Mouse (Mus musculus) midbrain, embryonic 11.5 days (tissue): ENCODE results near the gene Akt2. TPM values are rescaled to one million over a fixed set of nuclear protein-coding genes. Genes with fewer than 3 reads are reported as not detected.
A peak's percentile ranks its signal among the peaks of the same experiment; 100 is the strongest.

Experiments used
- ATAC-seq: fragments of 200-750 bp; cut with Nextera tagmentation; 2 replicates; pipeline ENCODE4 v1.8.0; 2017; ENCODE audit warnings: moderate TSS enrichment, moderate library complexity; ENCODE audit not compliant: low FRiP score
- DNase-seq: peaks from one replicate; pipeline ENCODE4 v3.0.0; 2015; ENCODE audit warnings: low spot score; ENCODE audit errors: missing footprints
- H3K27ac ChIP-seq: fragments of 300-500 bp; sonication (generic); 2 replicates; pipeline ENCODE4 v1.5.1; 2014; ENCODE audit warnings: low read depth, low read length
- H3K27me3 ChIP-seq: fragments of 300-500 bp; sonication (generic); 2 replicates; pipeline ENCODE4 v1.6.1; 2014; ENCODE audit warnings: mild to moderate bottlenecking, low read length, moderate library complexity, mixed read lengths; ENCODE audit not compliant: control insufficient read depth, insufficient read depth
- H3K36me3 ChIP-seq: fragments of 300-500 bp; sonication (generic); 2 replicates; pipeline ENCODE4 v1.6.1; 2014; ENCODE audit warnings: mild to moderate bottlenecking, low read length, moderate library complexity, mixed read lengths; ENCODE audit not compliant: control insufficient read depth, insufficient read depth
- H3K4me1 ChIP-seq: fragments of 300-500 bp; sonication (generic); 2 replicates; pipeline ENCODE4 v1.6.1; 2014; ENCODE audit warnings: low read length; ENCODE audit not compliant: control insufficient read depth, insufficient read depth
- H3K4me2 ChIP-seq: fragments of 300-500 bp; sonication (generic); 2 replicates; pipeline ENCODE4 v1.6.1; 2014; ENCODE audit warnings: mild to moderate bottlenecking, moderate library complexity
- H3K4me3 ChIP-seq: fragments of 300-500 bp; sonication (generic); 2 replicates; pipeline ENCODE4 v1.5.1; 2014; ENCODE audit warnings: low read depth, low read length
- H3K9ac ChIP-seq: fragments of 300-500 bp; sonication (generic); 2 replicates; pipeline ENCODE4 v1.6.1; 2014; ENCODE audit warnings: low read length
- H3K9me3 ChIP-seq: fragments of 300-500 bp; sonication (generic); 2 replicates; pipeline ENCODE4 v1.6.1; 2016; ENCODE audit warnings: low read length; ENCODE audit not compliant: control insufficient read depth
- WGBS: fragments of 180-500 bp; shearing (Covaris S2); extraction: QIAGEN DNeasy Blood & Tissue Kit; methylation state at CpG from one replicate; pipeline ENCODE4 v1.1.7; 2014; 5-methylcytosine and 5-hydroxymethylcytosine counted together
- polyA plus RNA-seq: library from polyadenylated mRNA; unstranded; fragments of >200 nt; fragmentation: Nextera tagmentation; extraction: Ambion mirVana; gene quantifications from 2 replicates; pipeline ENCODE4 v1.2.1, GENCODE M21; 2014

Akt2 gene
- polyA plus RNA-seq, 1 experiment from 2014 or later, result 69.0 TPM

GRCm38 (mm10) chr7:27552931-27553513, 38.3 kb upstream of the Akt2 start, which contains the start of the genes Pld3 and 2310022A10Rik:
Gene Pld3, minus strand, starts transcription at chr7:27553218.
Gene 2310022A10Rik, plus strand, starts transcription at chr7:27553233.
- ATAC-seq (peak; percentile 99), DNase-seq (peak; percentile 98)
- WGBS, result 1% methylated on average over 41 of the region's 41 CpGs
- Histone ChIP-seq H3K9me3 (no peaks in the 10 kb centered on the region), H3K4me3 (peak within 1 kb of the TSS; percentile 82), H3K36me3 (no peaks in the 10 kb centered on the region), H3K9ac (peak within 1 kb of the TSS; percentile 73), H3K27me3 (no peaks in the 10 kb centered on the region), H3K27ac (peak within 1 kb of the TSS; percentile 25; the same call in 1 of the 2 replicates), H3K4me1 (peaks cover 10% of the 10 kb centered on the region), H3K4me2 (peak within 1 kb of the TSS; percentile 80)

- H3K9me3 ChIP-seq, result no peaks in the 10 kb centered on the region
- no peak overlapping the region for H3K4me2 ChIP-seq
- no peak overlapping the region for H3K27ac ChIP-seq
- no peaks in the 10 kb centered on the region for H3K4me1 ChIP-seq
- no peak for ATAC-seq
- H3K36me3 ChIP-seq, result peaks cover 5% of the 10 kb centered on the region
- no peak overlapping the region for H3K9ac ChIP-seq
- no peak overlapping the region for H3K4me3 ChIP-seq
- DNase-seq, result no peak
- WGBS, result 82% methylated on average over 8 of the region's 8 CpGs
- H3K27me3 ChIP-seq, result no peaks in the 10 kb centered on the region
These were observed 31.0 kb upstream of the Akt2 start for GRCm38 (mm10) chr7:27560291-27560887.

- Histone ChIP-seq H3K9ac (no peak overlapping the region), H3K27ac (no peak overlapping the region), H3K9me3 (no peaks in the 10 kb centered on the region), H3K27me3 (no peaks in the 10 kb centered on the region), H3K36me3 (peaks cover 5% of the 10 kb centered on the region), H3K4me1 (no peaks in the 10 kb centered on the region), H3K4me2 (no peak overlapping the region), H3K4me3 (no peak overlapping the region)
- no peak for ATAC-seq
- WGBS, result 95% methylated on average over 1 of the region's 1 CpGs
- DNase-seq, result no peak
These were observed 30.4 kb upstream of the Akt2 start for GRCm38 (mm10) chr7:27560978-27561377.

GRCm38 (mm10) chr7:27569580-27570224, 21.6 kb upstream of the Akt2 start:
- ATAC-seq (no peak), DNase-seq (no peak)
- WGBS, result 92% methylated on average over 5 of the region's 5 CpGs
- H3K27ac ChIP-seq, result no peak overlapping the region
- no peaks in the 10 kb centered on the region for H3K27me3 ChIP-seq
- peaks cover 17% of the 10 kb centered on the region for H3K36me3 ChIP-seq
- H3K4me2 ChIP-seq, result no peak overlapping the region
- no peak overlapping the region; the same call in 1 of the 2 replicates for H3K9ac ChIP-seq
- no peak overlapping the region for H3K4me3 ChIP-seq
- H3K4me1 ChIP-seq, result no peaks in the 10 kb centered on the region
- no peaks in the 10 kb centered on the region for H3K9me3 ChIP-seq

- Histone ChIP-seq H3K9ac (no peak overlapping the region), H3K4me2 (no peak overlapping the region), H3K4me1 (no peaks in the 10 kb centered on the region), H3K4me3 (no peak overlapping the region), H3K27ac (no peak overlapping the region), H3K9me3 (no peaks in the 10 kb centered on the region), H3K36me3 (peaks cover 21% of the 10 kb centered on the region), H3K27me3 (no peaks in the 10 kb centered on the region)
- ATAC-seq (no peak), DNase-seq (no peak)
- 92% methylated on average over 4 of the region's 4 CpGs for WGBS
These were observed 19.2 kb upstream of the Akt2 start for GRCm38 (mm10) chr7:27572133-27572532.

GRCm38 (mm10) chr7:27574124-27574880, 17.1 kb upstream of the Akt2 start:
- Histone ChIP-seq H3K4me2 (no peak overlapping the region), H3K27ac (no peak overlapping the region), H3K9ac (no peak overlapping the region), H3K4me3 (no peak overlapping the region), H3K36me3 (peaks cover 17% of the 10 kb centered on the region), H3K27me3 (no peaks in the 10 kb centered on the region), H3K4me1 (no peaks in the 10 kb centered on the region), H3K9me3 (no peaks in the 10 kb centered on the region)
- WGBS, result 89% methylated on average over 14 of the region's 14 CpGs
- ATAC-seq, result no peak
- DNase-seq, result no peak

GRCm38 (mm10) chr7:27576914-27577313, 14.4 kb upstream of the Akt2 start:
- H3K36me3 ChIP-seq, result peaks cover 21% of the 10 kb centered on the region
- no peaks in the 10 kb centered on the region for H3K27me3 ChIP-seq
- no peak for ATAC-seq
- H3K27ac ChIP-seq, result no peak overlapping the region
- H3K4me1 ChIP-seq, result no peaks in the 10 kb centered on the region
- H3K9ac ChIP-seq, result no peak overlapping the region
- WGBS, result 75% methylated on average over 6 of the region's 6 CpGs
- no peaks in the 10 kb centered on the region for H3K9me3 ChIP-seq
- no peak overlapping the region for H3K4me2 ChIP-seq
- DNase-seq, result peak; percentile 72
- no peak overlapping the region for H3K4me3 ChIP-seq

- H3K27ac ChIP-seq, result no peak overlapping the region
- DNase-seq, result peak; percentile 69
- no peaks in the 10 kb centered on the region for H3K9me3 ChIP-seq
- no peak overlapping the region for H3K9ac ChIP-seq
- 94% methylated on average over 6 of the region's 6 CpGs for WGBS
- no peak overlapping the region for H3K4me3 ChIP-seq
- no peaks in the 10 kb centered on the region for H3K27me3 ChIP-seq
- ATAC-seq, result no peak
- no peaks in the 10 kb centered on the region for H3K4me1 ChIP-seq
- no peak overlapping the region for H3K4me2 ChIP-seq
- peaks cover 15% of the 10 kb centered on the region for H3K36me3 ChIP-seq
These were observed 13.8 kb upstream of the Akt2 start for GRCm38 (mm10) chr7:27577589-27577988.

- Histone ChIP-seq H3K36me3 (peaks cover 15% of the 10 kb centered on the region), H3K9me3 (no peaks in the 10 kb centered on the region), H3K4me1 (no peaks in the 10 kb centered on the region), H3K4me3 (no peak overlapping the region), H3K4me2 (no peak overlapping the region), H3K9ac (no peak overlapping the region), H3K27me3 (no peaks in the 10 kb centered on the region), H3K27ac (no peak overlapping the region)
- 81% methylated on average over 7 of the region's 7 CpGs for WGBS
- peak; percentile 33 for DNase-seq
- no peak for ATAC-seq
These were observed 12.9 kb upstream of the Akt2 start for GRCm38 (mm10) chr7:27578465-27578864.
